Mouse (Mus musculus): ENCODE measurements around the gene Taar2. TPM values are rescaled to one million over a fixed set of nuclear protein-coding genes. Genes with fewer than 3 reads are reported as not detected.

The Taar2 gene
- polyA plus RNA-seq (2014; fragmentation: Nextera tagmentation; extraction: Ambion mirVana) = not detected in 2 replicates

- H3K27ac ChIP-seq (ENCODE audit: low read depth, low read length) = no peak within 1 kb of the TSS
- no peak for DNase-seq (ENCODE audit: low spot score)
- H3K9me3 ChIP-seq (ENCODE audit: control insufficient read depth, low read length) = no peaks in the 10 kb centered on the region
- no peaks in the 10 kb centered on the region for H3K4me1 ChIP-seq (replicated peaks; ENCODE audit: control insufficient read depth, insufficient read depth, low read length)
- no peak within 1 kb of the TSS for H3K9ac ChIP-seq (ENCODE audit: low read depth, low read length)
- H3K27me3 ChIP-seq (ENCODE audit: control insufficient read depth, insufficient read depth, low read length) = no peaks in the 10 kb centered on the region
- WGBS = 58% methylated on average over 6 of the region's 6 CpGs
- H3K4me3 ChIP-seq (ENCODE audit: low read depth, low read length) = no peak within 1 kb of the TSS
- no peak for ATAC-seq (ENCODE audit: low FRiP score)
- no peak within 1 kb of the TSS for H3K4me2 ChIP-seq (replicated peaks; ENCODE audit: low read depth, low read length)
- no peaks in the 10 kb centered on the region for H3K36me3 ChIP-seq (ENCODE audit: control insufficient read depth, insufficient read depth, low read length)
These were observed at the start of gene Taar2 for GRCm38 (mm10) chr10:23938312-23938711. Gene Taar2, plus strand, starts transcription at chr10:23938572.

DNA sequence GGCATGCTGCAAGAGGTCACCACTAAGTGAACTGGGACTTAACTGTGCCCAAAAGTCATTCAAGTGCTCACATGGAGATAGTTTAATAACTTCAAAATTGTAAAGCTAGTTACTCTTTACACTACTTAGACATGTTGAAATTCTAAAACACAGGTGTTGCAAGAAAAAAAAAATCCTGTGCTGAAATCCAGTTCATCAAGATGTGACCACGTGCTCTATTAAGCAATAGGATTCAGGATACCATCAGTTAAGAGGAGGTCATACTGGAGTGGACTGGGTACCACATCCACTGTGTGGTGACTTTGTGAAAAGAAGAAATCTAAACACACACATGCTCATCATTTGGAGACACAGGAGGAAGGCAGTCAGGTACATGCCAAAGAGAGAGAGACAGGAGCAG, 45.4 kb upstream of the Taar2 start:
- no peak overlapping the region for H3K4me3 ChIP-seq (ENCODE audit: low read depth, low read length)
- H3K27ac ChIP-seq (ENCODE audit: low read depth, low read length) = no peak overlapping the region
- H3K4me1 ChIP-seq (replicated peaks; ENCODE audit: control insufficient read depth, insufficient read depth, low read length) = no peaks in the 10 kb centered on the region
- no peaks in the 10 kb centered on the region for H3K27me3 ChIP-seq (ENCODE audit: control insufficient read depth, insufficient read depth, low read length)
- no peak overlapping the region for H3K9ac ChIP-seq (ENCODE audit: low read depth, low read length)
- WGBS = 79% methylated on average over 1 of the region's 1 CpGs
- DNase-seq (ENCODE audit: low spot score) (no peak), ATAC-seq (ENCODE audit: low FRiP score) (no peak)
- H3K4me2 ChIP-seq (replicated peaks; ENCODE audit: low read depth, low read length) = no peak overlapping the region
- H3K9me3 ChIP-seq (ENCODE audit: control insufficient read depth, low read length) = no peaks in the 10 kb centered on the region
- H3K36me3 ChIP-seq (ENCODE audit: control insufficient read depth, insufficient read depth, low read length) = no peaks in the 10 kb centered on the region

DNA sequence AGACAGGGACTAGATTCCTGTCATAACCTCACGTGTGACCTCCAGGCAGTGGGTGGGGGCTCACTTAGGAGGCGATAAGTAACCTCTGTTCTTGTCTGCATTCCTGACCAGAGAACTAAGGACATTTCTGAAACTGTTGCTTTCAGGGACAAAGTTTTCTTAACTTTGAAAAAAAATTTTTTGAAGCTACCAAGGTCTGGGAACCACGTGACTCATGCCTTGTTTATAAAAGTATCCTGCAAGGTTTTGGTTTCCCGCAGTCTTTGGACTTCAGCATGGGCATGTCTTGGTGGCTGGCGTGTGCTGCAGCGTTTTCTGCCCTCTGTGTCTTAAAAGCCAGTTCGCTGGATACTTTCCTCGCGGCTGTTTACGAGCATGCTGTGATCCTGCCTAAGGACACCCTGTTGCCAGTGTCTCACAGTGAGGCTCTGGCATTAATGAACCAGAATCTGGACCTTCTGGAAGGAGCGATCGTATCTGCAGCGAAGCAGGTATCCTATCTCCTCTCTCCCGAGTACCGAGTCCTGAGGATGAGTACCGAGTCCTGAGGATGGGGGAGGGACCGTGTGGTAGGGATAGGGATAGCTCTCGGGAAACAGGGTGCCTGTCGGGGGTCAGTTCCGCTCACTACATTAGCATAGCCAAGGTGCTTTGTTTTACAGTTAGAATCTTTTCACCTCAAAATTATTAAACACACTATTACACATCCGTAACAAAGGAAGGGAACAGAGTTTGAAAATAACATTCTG, 43.6 kb upstream of the Taar2 start, which contains the start of gene Vnn1:
Vnn1 (plus strand) TSS at position 88 of the 749 bp plus-strand sequence.
- Histone ChIP-seq H3K27ac (ENCODE audit: low read depth, low read length) (no peak within 1 kb of the TSS), H3K9me3 (ENCODE audit: control insufficient read depth, low read length) (no peaks in the 10 kb centered on the region), H3K4me2 (replicated peaks; ENCODE audit: low read depth, low read length) (no peak within 1 kb of the TSS), H3K27me3 (ENCODE audit: control insufficient read depth, insufficient read depth, low read length) (no peaks in the 10 kb centered on the region), H3K4me3 (ENCODE audit: low read depth, low read length) (no peak within 1 kb of the TSS), H3K9ac (ENCODE audit: low read depth, low read length) (no peak within 1 kb of the TSS), H3K36me3 (ENCODE audit: control insufficient read depth, insufficient read depth, low read length) (no peaks in the 10 kb centered on the region), H3K4me1 (replicated peaks; ENCODE audit: control insufficient read depth, insufficient read depth, low read length) (no peaks in the 10 kb centered on the region)
- DNase-seq (ENCODE audit: low spot score) (no peak), ATAC-seq (ENCODE audit: low FRiP score) (no peak)
- 40% methylated on average over 21 of the region's 21 CpGs for WGBS

DNA sequence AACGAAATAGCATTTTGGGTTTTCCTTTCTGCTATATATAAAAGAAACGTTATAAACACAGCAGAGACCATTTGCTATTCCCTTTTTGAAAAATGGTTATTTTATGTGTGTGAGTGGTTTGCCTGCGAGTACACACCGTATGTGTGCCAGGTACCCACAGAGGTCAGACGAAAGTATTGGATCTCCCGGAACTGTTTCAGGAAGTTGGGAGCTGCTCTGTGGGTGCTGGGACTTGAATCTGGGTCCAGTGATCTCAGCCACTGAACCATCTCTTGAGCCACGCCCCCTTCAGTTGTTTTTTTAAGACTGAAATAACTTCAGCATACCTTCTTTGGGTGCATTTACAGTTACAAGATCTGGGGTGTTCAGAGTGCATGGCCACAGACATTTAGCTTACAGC, 43.0 kb upstream of the Taar2 start:
- H3K9me3 ChIP-seq (ENCODE audit: control insufficient read depth, low read length) = no peaks in the 10 kb centered on the region
- H3K4me1 ChIP-seq (replicated peaks; ENCODE audit: control insufficient read depth, insufficient read depth, low read length) = no peaks in the 10 kb centered on the region
- H3K9ac ChIP-seq (ENCODE audit: low read depth, low read length) = no peak overlapping the region
- no peak overlapping the region for H3K4me3 ChIP-seq (ENCODE audit: low read depth, low read length)
- DNase-seq (ENCODE audit: low spot score) = no peak
- no peak overlapping the region for H3K27ac ChIP-seq (ENCODE audit: low read depth, low read length)
- ATAC-seq (ENCODE audit: low FRiP score) = no peak
- 79% methylated on average over 7 of the region's 7 CpGs for WGBS
- H3K4me2 ChIP-seq (replicated peaks; ENCODE audit: low read depth, low read length) = no peak overlapping the region
- no peaks in the 10 kb centered on the region for H3K27me3 ChIP-seq (ENCODE audit: control insufficient read depth, insufficient read depth, low read length)
- no peaks in the 10 kb centered on the region for H3K36me3 ChIP-seq (ENCODE audit: control insufficient read depth, insufficient read depth, low read length)

GRCm38 (mm10) chr10:23901119-23901518, 37.3 kb upstream of the Taar2 start:
- Histone ChIP-seq H3K27me3 (ENCODE audit: control insufficient read depth, insufficient read depth, low read length) (no peaks in the 10 kb centered on the region), H3K9me3 (ENCODE audit: control insufficient read depth, low read length) (no peaks in the 10 kb centered on the region), H3K4me2 (replicated peaks; ENCODE audit: low read depth, low read length) (no peak overlapping the region), H3K4me1 (replicated peaks; ENCODE audit: control insufficient read depth, insufficient read depth, low read length) (no peaks in the 10 kb centered on the region), H3K4me3 (ENCODE audit: low read depth, low read length) (no peak overlapping the region), H3K27ac (ENCODE audit: low read depth, low read length) (no peak overlapping the region), H3K9ac (ENCODE audit: low read depth, low read length) (no peak overlapping the region), H3K36me3 (ENCODE audit: control insufficient read depth, insufficient read depth, low read length) (no peaks in the 10 kb centered on the region)
- DNase-seq (ENCODE audit: low spot score) = no peak
- 61% methylated on average over 3 of the region's 3 CpGs for WGBS
- ATAC-seq (ENCODE audit: low FRiP score) = no peak

DNA sequence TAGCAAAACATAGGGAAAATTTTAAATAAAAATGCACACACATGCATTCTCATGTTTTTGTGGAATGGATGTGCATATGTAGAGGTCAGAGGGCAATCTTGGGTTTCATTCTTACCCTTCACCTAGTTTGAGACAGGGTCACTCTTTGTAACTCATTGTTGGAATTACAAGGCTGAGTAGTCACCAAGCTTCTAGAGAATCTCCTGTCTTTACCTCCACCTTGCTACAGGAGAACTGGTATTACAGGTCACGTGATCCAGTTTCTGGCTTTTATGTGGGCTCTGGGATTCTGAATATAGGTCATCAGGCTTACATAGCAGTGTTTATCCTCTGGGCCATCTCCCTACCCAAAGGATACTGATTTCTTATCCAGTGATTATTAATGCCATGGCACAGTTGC, 32.7 kb upstream of the Taar2 start:
- 93% methylated on average over 1 of the region's 1 CpGs for WGBS
- no peak overlapping the region for H3K9ac ChIP-seq (ENCODE audit: low read depth, low read length)
- H3K27ac ChIP-seq (ENCODE audit: low read depth, low read length) = no peak overlapping the region
- no peak overlapping the region for H3K4me2 ChIP-seq (replicated peaks; ENCODE audit: low read depth, low read length)
- ATAC-seq (ENCODE audit: low FRiP score) = no peak
- no peaks in the 10 kb centered on the region for H3K4me1 ChIP-seq (replicated peaks; ENCODE audit: control insufficient read depth, insufficient read depth, low read length)
- H3K36me3 ChIP-seq (ENCODE audit: control insufficient read depth, insufficient read depth, low read length) = no peaks in the 10 kb centered on the region
- no peak overlapping the region for H3K4me3 ChIP-seq (ENCODE audit: low read depth, low read length)
- no peak for DNase-seq (ENCODE audit: low spot score)
- no peaks in the 10 kb centered on the region for H3K27me3 ChIP-seq (ENCODE audit: control insufficient read depth, insufficient read depth, low read length)
- no peaks in the 10 kb centered on the region for H3K9me3 ChIP-seq (ENCODE audit: control insufficient read depth, low read length)

GRCm38 (mm10) chr10:23920056-23920455, 18.3 kb upstream of the Taar2 start, which contains the start of gene Taar1:
Gene Taar1, plus strand, starts transcription at chr10:23920356.
- H3K36me3 ChIP-seq (ENCODE audit: control insufficient read depth, insufficient read depth, low read length) = no peaks in the 10 kb centered on the region
- no peaks in the 10 kb centered on the region for H3K4me1 ChIP-seq (replicated peaks; ENCODE audit: control insufficient read depth, insufficient read depth, low read length)
- DNase-seq (ENCODE audit: low spot score) (no peak), ATAC-seq (ENCODE audit: low FRiP score) (no peak)
- WGBS = 87% methylated on average over 4 of the region's 4 CpGs
- H3K4me3 ChIP-seq (ENCODE audit: low read depth, low read length) = no peak within 1 kb of the TSS
- no peaks in the 10 kb centered on the region for H3K9me3 ChIP-seq (ENCODE audit: control insufficient read depth, low read length)
- no peak within 1 kb of the TSS for H3K9ac ChIP-seq (ENCODE audit: low read depth, low read length)
- H3K27ac ChIP-seq (ENCODE audit: low read depth, low read length) = no peak within 1 kb of the TSS
- no peaks in the 10 kb centered on the region for H3K27me3 ChIP-seq (ENCODE audit: control insufficient read depth, insufficient read depth, low read length)
- H3K4me2 ChIP-seq (replicated peaks; ENCODE audit: low read depth, low read length) = no peak within 1 kb of the TSS

DNA sequence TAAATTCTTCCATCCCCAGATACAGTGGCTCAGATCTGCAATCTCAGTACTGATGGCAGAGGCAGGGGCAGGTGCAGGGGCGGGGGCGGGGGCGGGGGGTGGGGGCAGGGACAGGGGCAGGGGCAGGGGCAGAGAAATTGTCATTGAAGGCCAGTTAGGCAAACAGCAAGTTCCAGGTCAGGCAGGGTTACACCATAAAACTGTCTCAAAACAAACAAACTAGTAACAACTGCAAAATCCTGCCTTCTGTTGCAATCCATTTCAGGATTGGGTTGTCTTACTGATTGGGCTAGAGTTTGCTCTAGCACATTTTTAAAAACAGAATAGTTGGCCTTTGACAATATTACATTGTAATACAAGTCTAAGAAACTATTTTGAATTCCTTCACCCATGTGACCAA, 15.9 kb upstream of the Taar2 start:
- H3K36me3 ChIP-seq (ENCODE audit: control insufficient read depth, insufficient read depth, low read length) = no peaks in the 10 kb centered on the region
- no peak overlapping the region for H3K4me3 ChIP-seq (ENCODE audit: low read depth, low read length)
- DNase-seq (ENCODE audit: low spot score) = no peak
- H3K4me1 ChIP-seq (replicated peaks; ENCODE audit: control insufficient read depth, insufficient read depth, low read length) = no peaks in the 10 kb centered on the region
- H3K4me2 ChIP-seq (replicated peaks; ENCODE audit: low read depth, low read length) = no peak overlapping the region
- H3K9ac ChIP-seq (ENCODE audit: low read depth, low read length) = no peak overlapping the region
- WGBS = 76% methylated on average over 3 of the region's 3 CpGs
- H3K27ac ChIP-seq (ENCODE audit: low read depth, low read length) = no peak overlapping the region
- no peak for ATAC-seq (ENCODE audit: low FRiP score)
- H3K27me3 ChIP-seq (ENCODE audit: control insufficient read depth, insufficient read depth, low read length) = no peaks in the 10 kb centered on the region
- H3K9me3 ChIP-seq (ENCODE audit: control insufficient read depth, low read length) = no peaks in the 10 kb centered on the region

DNA sequence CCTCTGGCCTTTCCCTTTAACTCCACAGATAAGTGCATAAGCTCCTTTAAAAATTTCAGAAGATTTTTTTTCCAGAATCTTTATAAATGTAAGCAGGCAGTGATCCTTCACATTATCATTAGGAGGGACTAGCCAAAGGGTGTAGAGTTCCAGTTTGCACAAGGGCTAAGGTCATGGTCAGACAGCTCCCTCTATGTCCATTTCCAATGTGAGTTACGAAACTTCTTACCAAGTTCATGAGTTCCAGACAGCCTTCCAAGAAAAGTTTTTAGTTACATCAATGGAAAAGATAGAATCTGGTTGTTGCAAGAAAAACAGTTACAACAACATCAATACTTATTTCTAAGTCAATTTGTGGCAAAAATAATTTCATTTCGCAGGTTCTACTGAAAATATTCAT, 14.4 kb upstream of the Taar2 start:
- Histone ChIP-seq H3K4me1 (replicated peaks; ENCODE audit: control insufficient read depth, insufficient read depth, low read length) (no peaks in the 10 kb centered on the region), H3K36me3 (ENCODE audit: control insufficient read depth, insufficient read depth, low read length) (no peaks in the 10 kb centered on the region), H3K27ac (ENCODE audit: low read depth, low read length) (no peak overlapping the region), H3K27me3 (ENCODE audit: control insufficient read depth, insufficient read depth, low read length) (no peaks in the 10 kb centered on the region), H3K4me3 (ENCODE audit: low read depth, low read length) (no peak overlapping the region), H3K9ac (ENCODE audit: low read depth, low read length) (no peak overlapping the region), H3K9me3 (ENCODE audit: control insufficient read depth, low read length) (no peaks in the 10 kb centered on the region), H3K4me2 (replicated peaks; ENCODE audit: low read depth, low read length) (no peak overlapping the region)
- DNase-seq (ENCODE audit: low spot score) = no peak
- WGBS = 87% methylated on average over 2 of the region's 2 CpGs
- no peak for ATAC-seq (ENCODE audit: low FRiP score)
